Mouse (Mus musculus): Measurements from ENCODE around the gene Fate1. TPM values are rescaled to one million over a fixed set of nuclear protein-coding genes. Genes with fewer than 3 reads are reported as not detected.

The Fate1 gene
- total and polyA plus RNA-seq, 3 experiments = not detected

DNA sequence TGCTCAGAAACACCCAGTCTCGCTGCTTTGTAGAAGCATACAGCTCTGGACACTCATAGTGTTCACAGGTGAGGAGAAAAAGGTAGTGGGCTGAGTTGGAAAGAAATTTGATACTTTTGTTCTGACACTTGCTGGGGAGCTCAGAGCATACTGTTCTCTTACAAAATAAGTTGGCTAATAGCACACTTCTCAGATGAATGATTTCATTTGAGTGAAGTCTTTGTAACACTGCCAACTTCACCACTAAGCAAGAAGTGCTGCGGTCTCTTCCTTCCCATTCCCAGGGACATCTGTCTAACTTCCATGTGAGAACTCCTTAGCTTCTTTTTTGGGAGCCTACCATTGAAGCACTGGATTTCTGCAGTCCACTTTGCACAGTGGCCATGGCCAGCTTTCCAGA lies 10.4 kb downstream of the Fate1 start:
- Histone ChIP-seq H3K9me3 (replicated peaks; ENCODE audit: low read length) (no peaks in the 10 kb centered on the region), H3K4me2 (ENCODE audit: insufficient read depth, low read depth, poor library complexity, severe bottlenecking) (no peak overlapping the region), H3K4me3 (replicated peaks in 1 of 3; ENCODE audit: low read depth in 2 of 3, low read length in 2 of 3, poor library complexity in 1 of 3) (no peak overlapping the region), H3K79me2 (replicated peaks; ENCODE audit: control insufficient read depth, extremely low read depth, insufficient read depth, poor library complexity, severe bottlenecking) (no peaks in the 10 kb centered on the region), H3K4me1 (ENCODE audit: control insufficient read depth in 1 of 2, insufficient read depth in 2 of 2) (peaks cover 0 to 9% of the 10 kb centered on the region in 2 experiments; a peak in 2 of 4 replicates), H3K27ac (ENCODE audit: insufficient read depth, low read depth) (no peak overlapping the region), H3K36me3 (replicated peaks in 1 of 2; ENCODE audit: control insufficient read depth in 1 of 2, insufficient read depth in 1 of 2, low read length in 1 of 2) (no peaks in the 10 kb centered on the region), H3K27me3 (replicated peaks) (no peaks in the 10 kb centered on the region), H3K9ac (ENCODE audit: insufficient read depth, low read depth) (no peak overlapping the region)
- in situ Hi-C loops (cut with MboI; ENCODE audit: low pct_ligation_motif_present, low pct_unique_long_range_greater_than_20kb, low sequenced_read_pairs) (no loop called here), dilution Hi-C loops (cut with MboI; ENCODE audit: extremely low pct_ligation_motif_present, extremely low pct_unique_long_range_greater_than_20kb, low sequenced_read_pairs) (no loop called here)
- DNase-seq (ENCODE audit: extremely low read depth) = no peak
- TF ChIP-seq USF1 (IDR thresholded peaks at IDR 0.05; ENCODE audit: low read depth, low read length) (no peak), MAFK (IDR thresholded peaks at IDR 0.05; ENCODE audit: insufficient replicate concordance, low read length) (no peak), ZNF384 (IDR thresholded peaks at IDR 0.05; ENCODE audit: low read depth, low read length) (no peak), MAZ (IDR thresholded peaks at IDR 0.05; ENCODE audit: low read depth, low read length) (no peak), SMC3 (IDR thresholded peaks at IDR 0.05; ENCODE audit: low read depth, low read length) (no peak), KAT2A (IDR thresholded peaks at IDR 0.05; ENCODE audit: insufficient replicate concordance, low read length) (no peak), BHLHE40 (IDR thresholded peaks at IDR 0.05; ENCODE audit: low read depth, low read length) (no peak), IRF4 (IDR thresholded peaks at IDR 0.05; ENCODE audit: low read depth, low read length) (no peak), MXI1 (IDR thresholded peaks at IDR 0.05; ENCODE audit: low read depth, low read length) (no peak), EP300 (IDR thresholded peaks at IDR 0.05; ENCODE audit: low read length) (no peak), CHD1 (IDR thresholded peaks at IDR 0.05; ENCODE audit: low read depth, low read length) (no peak), JUND (conservative IDR thresholded peaks at IDR 0.05; ENCODE audit: low read depth, low read length) (no peak), ELF1 (IDR thresholded peaks at IDR 0.05; ENCODE audit: low read depth, low read length) (no peak)

- peaks cover 0 to 9% of the 10 kb centered on the region in 2 experiments; a peak in 2 of 4 replicates for H3K4me1 ChIP-seq (ENCODE audit: control insufficient read depth in 1 of 2, insufficient read depth in 2 of 2)
- TF ChIP-seq GABPA (IDR thresholded peaks at IDR 0.05; ENCODE audit: insufficient replicate concordance, low read depth, low read length) = no peak
- TF ChIP-seq RAD21 (IDR thresholded peaks at IDR 0.05; ENCODE audit: low read depth, low read length) = peak; percentile 32
- peak in 1 of 2 experiments; percentile 49; a peak in 2 of 4 replicates for TF ChIP-seq CTCF (conservative IDR thresholded peaks at IDR 0.05 in 1 of 2, IDR thresholded peaks at IDR 0.05 in 1 of 2; ENCODE audit: low read depth in 2 of 2, low read length in 2 of 2)
- peak; percentile 43 for TF ChIP-seq SMC3 (IDR thresholded peaks at IDR 0.05; ENCODE audit: low read depth, low read length)
- TF ChIP-seq TBP (conservative IDR thresholded peaks at IDR 0.05; ENCODE audit: low read depth, low read length) = no peak
- TF ChIP-seq ZC3H11A (IDR thresholded peaks at IDR 0.05; ENCODE audit: low read depth, low read length) = no peak
- dilution Hi-C loops (cut with MboI; ENCODE audit: extremely low pct_ligation_motif_present, extremely low pct_unique_long_range_greater_than_20kb, low sequenced_read_pairs) = no loop called here
- H3K4me2 ChIP-seq (ENCODE audit: insufficient read depth, low read depth, poor library complexity, severe bottlenecking) = no peak overlapping the region
- H3K27me3 ChIP-seq (replicated peaks) = no peaks in the 10 kb centered on the region
- no peaks in the 10 kb centered on the region for H3K79me2 ChIP-seq (replicated peaks; ENCODE audit: control insufficient read depth, extremely low read depth, insufficient read depth, poor library complexity, severe bottlenecking)
- peak; percentile 28 for DNase-seq (ENCODE audit: extremely low read depth)
- in situ Hi-C loops (cut with MboI; ENCODE audit: low pct_ligation_motif_present, low pct_unique_long_range_greater_than_20kb, low sequenced_read_pairs) = no loop called here
- H3K9ac ChIP-seq (ENCODE audit: insufficient read depth, low read depth) = no peak overlapping the region
- H3K27ac ChIP-seq (ENCODE audit: insufficient read depth, low read depth) = no peak overlapping the region
- H3K4me3 ChIP-seq (replicated peaks in 1 of 3; ENCODE audit: low read depth in 2 of 3, low read length in 2 of 3, poor library complexity in 1 of 3) = no peak overlapping the region
- no peaks in the 10 kb centered on the region for H3K9me3 ChIP-seq (replicated peaks; ENCODE audit: low read length)
- H3K36me3 ChIP-seq (replicated peaks in 1 of 2; ENCODE audit: control insufficient read depth in 1 of 2, insufficient read depth in 1 of 2, low read length in 1 of 2) = no peaks in the 10 kb centered on the region
Measured at GRCm38 (mm10) chrX:71983775-71984174, 11.0 kb downstream of the Fate1 start.

Data from CH12.LX (cell line).